Mouse (Mus musculus) urinary bladder, postnatal 25 days (tissue): Measurements from ENCODE around the gene Dmrt2.

Experiments
- DNase-seq: peaks from one replicate; pipeline ENCODE4 v3.0.0; 2022; ENCODE audit warnings: low spot score

Gene Dmrt2

DNA sequence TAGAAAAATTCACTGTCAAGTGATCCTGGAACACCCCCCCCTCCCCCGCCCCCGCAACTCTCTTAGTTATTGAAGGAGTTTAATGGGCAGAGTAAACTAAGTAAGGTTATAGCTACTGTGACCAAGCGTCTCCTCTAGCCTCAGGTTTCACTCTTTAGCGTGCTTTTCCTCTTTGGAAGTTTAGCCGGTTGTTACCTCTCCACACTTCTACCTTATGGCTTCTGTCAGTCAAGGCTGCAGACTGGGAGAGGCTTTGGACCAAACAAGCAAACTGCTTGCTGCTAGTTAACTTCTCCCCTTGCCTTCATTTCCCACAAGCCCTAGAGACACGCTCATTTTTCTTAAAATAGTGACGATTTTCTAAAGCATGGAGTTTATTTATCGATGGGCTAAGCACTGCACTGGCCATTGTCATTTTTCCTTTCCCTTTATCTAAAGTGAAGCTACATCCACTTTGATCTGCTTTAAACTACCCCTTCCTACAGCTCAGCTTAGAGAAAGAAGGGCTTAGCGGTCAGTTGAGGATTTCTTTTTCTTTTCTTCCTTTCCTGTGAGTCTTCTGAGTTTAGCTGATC lies 3.7 kb downstream of the Dmrt2 start:
- DNase-seq, result no peak

- DNase-seq, result no peak
These were observed 26.6 kb downstream of the Dmrt2 start for GRCm38 (mm10) chr19:25698850-25699249.

- DNase-seq, result peak; percentile 25
These were observed 41.2 kb downstream of the Dmrt2 start for GRCm38 (mm10) chr19:25713382-25713781.

GRCm38 (mm10) chr19:25714927-25715326 lies 42.7 kb downstream of the Dmrt2 start:
- DNase-seq, result no peak

GRCm38 (mm10) chr19:25722616-25723015 lies 50.4 kb downstream of the Dmrt2 start:
- DNase-seq, result no peak
